Mouse (Mus musculus) inflammation-experienced regulatory T-cells, adult 6 months (primary cell): Measurements from ENCODE around the gene Syde1. TPM values are rescaled to one million over a fixed set of nuclear protein-coding genes. Genes with fewer than 3 reads are reported as not detected.
A peak's percentile ranks its signal among the peaks of the same experiment; 100 is the strongest.

Source experiments
- ATAC-seq: one replicate; pipeline ENCODE4 v1.8.0; 2017
- polyA plus RNA-seq, 3 experiments: library from polyadenylated mRNA; unstranded; fragments of 100-300 nt; shearing (Covaris generic); gene quantifications; one replicate each; pipeline ENCODE4 v1.2.1; 2017

Gene Syde1
- polyA plus RNA-seq, 3 experiments from 2014 or later: 0.60 to 0.83 TPM; not detected in 1

DNA sequence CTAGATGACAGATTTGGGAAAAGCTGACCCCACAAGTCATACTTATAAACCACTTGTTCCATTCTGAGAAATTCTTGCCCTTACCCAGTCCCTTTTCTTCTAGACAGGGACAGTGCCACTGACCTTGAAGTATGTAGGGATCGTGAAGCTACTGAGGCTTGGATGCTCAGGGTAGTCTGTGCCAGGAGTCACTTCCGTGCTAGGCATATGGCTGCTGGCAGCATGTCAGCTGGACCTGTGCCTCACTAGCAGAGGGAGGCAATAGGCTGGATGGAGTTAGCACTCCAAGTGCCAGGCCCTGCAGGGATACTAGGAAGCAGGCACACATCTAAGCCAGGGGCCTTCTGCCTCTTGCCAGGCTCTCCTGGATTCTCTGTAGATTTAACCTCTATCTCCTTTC is 16.1 kb downstream of the Syde1 start:
- no peak for ATAC-seq

DNA sequence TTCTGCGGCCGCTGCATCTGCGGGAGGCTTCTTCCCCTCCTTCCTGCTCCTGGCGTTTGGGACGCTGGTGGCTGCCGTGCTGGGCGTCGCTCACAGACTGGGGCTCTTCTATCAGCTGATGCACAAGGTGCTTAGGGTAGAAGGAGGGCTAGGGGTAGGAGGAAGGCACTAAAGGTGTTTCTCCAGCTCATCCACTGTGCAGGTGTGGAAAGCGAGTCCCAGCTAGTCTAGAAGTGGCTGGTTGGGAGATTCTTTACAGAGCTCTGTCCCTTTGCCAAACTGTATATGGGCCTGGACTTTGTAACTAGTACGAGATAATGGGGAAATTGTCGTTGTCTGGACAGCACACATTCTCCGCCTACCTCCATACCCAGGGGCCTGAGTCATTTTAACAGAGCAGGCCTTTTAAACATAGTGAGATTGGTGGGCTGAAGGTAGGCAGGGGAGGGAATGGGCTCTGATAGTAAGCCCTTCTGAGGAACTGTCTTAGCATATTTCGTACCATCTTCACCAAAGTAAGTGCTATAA is 16.6 kb downstream of the Syde1 start:
- no peak for ATAC-seq

DNA sequence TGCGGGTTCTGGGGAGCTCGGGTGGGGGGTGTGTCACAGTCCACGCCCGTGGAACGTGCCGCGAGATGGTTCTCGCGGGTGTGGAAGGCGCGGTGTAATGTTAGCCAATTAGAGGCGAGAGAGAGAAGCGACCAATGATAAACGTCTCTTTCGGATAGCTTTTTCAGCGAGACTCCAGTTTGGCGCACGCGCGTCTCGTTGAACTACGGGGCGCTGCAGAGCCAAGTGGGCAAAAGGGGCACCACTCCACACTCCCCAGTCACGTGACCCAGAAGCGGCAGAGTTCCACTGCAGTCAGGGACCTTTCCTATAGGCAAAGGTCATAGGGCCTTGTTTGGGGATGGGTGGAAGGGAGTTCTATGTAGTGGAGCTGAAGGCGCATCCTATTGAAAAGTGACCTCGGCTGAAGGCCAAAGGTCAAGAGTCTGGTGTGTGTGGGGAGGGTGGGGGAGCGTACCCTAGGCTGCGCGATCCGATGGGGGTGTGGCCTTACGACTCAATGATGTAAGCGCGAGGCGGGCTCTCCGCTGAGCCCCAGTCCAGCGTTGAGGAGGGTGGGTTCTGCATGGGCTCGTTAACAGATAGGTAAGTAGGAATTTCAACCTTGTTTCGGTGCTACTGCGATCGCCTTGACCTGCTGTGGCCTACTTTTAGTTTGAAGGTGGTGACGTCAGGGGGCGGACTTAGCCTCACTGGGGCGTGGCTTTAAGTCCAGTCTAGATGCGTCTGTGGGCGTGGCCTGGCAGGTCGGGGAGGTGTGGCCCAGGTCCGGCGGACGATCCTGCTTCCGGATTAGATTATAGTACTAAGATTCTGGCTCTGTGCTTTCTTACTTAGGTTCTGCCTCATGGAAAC is 17.3 kb downstream of the Syde1 start, which contains the start of gene Ilvbl:
Ilvbl (plus strand) TSS at position 97 of the 855 bp plus-strand sequence.
- ATAC-seq: peak; percentile 88

DNA sequence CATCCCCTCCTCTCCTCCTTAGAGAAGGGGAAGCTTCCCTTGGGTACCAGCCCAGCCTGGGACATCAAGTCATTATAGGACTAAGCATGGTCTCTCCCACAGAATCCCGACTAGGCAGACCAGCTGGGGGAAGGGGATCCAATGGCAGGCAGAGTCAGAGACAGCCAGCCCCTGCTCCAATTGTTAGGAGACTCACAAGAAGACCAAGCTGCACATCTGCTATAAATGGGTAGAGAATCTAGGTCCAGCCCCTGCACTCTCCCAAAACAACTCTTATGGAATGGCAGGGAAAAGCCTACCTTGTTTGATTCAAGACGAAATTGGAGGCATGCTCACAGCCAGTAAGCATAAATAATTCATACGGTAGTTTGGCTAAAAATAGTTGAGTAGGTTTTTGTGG is 18.5 kb downstream of the Syde1 start:
- ATAC-seq: no peak

DNA sequence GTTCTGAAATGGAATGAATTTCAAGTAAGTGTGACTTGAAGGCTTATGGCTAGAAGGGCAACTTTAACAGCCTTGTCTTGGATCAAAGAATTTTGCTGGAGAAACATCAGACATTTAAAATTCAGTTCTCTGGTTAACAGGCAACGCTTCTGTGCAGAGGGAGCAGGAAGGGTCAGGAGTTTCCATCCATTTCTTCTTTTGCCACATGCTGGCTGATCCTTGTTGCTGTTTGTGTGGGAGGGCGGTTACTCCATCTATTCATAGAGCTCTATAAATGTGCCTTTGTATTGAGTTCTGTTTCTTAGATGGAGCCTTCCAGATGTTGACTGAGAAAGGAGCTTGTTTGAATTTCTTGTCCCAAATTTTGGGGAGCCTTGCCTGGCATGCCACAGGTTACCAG is 20.9 kb downstream of the Syde1 start:
- ATAC-seq: no peak

DNA sequence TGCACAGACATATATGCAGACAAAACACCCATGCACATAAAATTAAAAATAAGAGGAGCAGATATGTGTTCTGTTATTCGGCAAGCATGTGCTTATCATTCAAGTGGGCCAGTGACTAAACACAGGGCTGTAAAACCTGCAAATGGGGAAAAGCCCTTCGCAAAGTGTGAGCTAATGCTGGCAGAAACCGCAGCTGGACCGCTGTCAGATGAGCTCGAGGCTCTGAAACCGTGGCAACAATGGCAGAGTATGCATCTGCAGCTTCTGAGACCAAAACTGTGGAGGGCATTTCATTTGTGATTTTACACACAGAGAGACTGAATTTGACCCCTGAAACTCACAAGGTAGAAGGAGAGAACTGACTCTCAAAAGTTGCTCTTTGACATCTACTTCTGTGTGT is 21.3 kb downstream of the Syde1 start:
- no peak for ATAC-seq

DNA sequence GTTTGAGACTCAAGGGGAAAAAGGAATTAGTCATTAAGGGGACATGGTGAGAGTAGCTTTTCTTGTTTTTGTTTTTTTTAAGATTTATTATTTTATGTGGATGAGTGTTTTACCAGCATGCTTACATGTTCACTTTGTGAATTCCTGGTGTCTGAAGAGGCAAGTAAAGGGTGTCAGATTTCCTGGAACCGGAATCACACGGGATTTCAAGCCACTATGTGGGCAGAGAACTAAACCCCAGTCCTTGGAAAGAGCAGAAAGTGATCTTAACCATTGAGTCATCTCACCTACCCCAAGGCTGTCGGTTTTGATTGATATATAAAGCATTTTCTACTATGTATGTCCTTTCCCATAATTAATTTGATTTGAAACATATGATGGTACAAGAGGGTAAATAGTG is 22.1 kb downstream of the Syde1 start:
- ATAC-seq: no peak

DNA sequence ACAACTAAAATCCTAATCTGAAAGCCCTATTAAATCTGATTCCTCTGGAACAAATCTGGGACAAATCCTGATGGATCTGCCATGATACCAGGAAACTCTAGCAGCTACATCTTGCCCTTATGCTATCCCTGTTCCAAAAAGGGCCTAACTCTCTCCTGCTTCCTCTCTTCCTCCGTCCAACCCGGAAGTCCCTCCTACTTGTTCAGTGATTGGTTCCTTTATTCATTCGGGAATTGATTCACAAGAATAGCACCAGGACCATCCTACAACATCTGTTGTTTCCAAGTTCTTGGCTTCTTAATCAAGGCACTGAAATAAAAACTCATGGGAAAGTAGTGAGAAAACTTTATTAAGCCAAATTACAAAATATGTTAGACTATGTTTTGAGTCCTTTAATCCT is 22.6 kb downstream of the Syde1 start:
- no peak for ATAC-seq

DNA sequence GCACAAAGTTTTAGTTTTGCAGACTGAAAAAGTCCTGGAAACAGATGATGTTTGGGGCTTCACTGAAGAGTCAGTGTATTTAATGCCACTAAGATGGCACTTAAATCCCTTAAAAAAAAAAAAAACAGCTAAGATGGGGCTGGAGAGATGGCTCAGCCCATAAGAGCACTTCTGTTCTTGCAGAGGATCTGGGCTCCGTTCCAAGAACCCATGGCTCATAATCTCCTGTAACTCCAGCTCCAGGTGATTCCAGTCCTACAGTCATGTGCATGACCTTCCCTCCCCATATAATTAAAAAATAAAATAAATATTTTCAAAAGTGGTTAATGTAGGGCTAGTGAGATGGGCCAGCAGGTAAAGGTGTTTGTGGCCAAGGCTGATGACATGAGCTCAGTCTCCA is 26.7 kb downstream of the Syde1 start:
- no peak for ATAC-seq

DNA sequence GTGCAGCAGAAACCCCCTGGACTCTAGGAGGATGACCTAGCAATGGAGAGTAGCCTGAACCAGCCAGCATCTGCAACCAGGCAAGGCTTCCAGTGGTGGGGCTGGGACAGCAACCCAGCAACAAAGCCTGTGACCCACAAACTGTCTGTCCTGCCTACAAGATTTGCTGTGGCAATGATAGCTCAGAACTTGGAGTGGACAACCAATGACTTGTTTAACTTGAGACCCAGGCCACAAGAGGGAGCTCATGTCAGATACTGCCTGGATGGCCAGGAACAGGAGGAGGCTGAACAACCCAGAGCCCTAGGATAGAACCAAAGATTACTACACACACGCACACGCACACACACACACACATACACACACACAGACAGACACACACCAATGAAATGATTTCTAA is 50.8 kb downstream of the Syde1 start:
- ATAC-seq: no peak

Other genes with a start within 250 kb of the Syde1 start
- gene Agpat3, start 239.5 kb downstream of the Syde1 start, polyA plus RNA-seq: 100 to 1,000 TPM in 2 of 3 experiments, 10 to 100 TPM in 1; 93.9 to 109 (median 101) TPM
- 100 to 1,000 TPM in 2 of 3 experiments, 10 to 100 TPM in 1; 90.6 to 113 (median 101) TPM for gene Rrp1, start 178.9 kb downstream of the Syde1 start, polyA plus RNA-seq
- gene Cstb, start 166.3 kb downstream of the Syde1 start, polyA plus RNA-seq: 100 to 1,000 TPM; 160 to 186 (median 183) TPM
- 10 to 100 TPM in 1 of 3 experiments, 1 to 10 TPM in 2; 6.3 to 11.6 (median 9.0) TPM for gene Pdxk, start 127.0 kb downstream of the Syde1 start, polyA plus RNA-seq
- gene Olfr1358, start 74.5 kb downstream of the Syde1 start, polyA plus RNA-seq: not detected
- gene Ilvbl, start 17.6 kb downstream of the Syde1 start, polyA plus RNA-seq: 10 to 100 TPM; 52.8 to 69.0 (median 58.9) TPM
- not detected for gene Olfr1357, start 26.1 kb upstream of the Syde1 start, polyA plus RNA-seq
- gene Casp14, start 126.3 kb upstream of the Syde1 start, polyA plus RNA-seq: not detected
- not detected for gene Ccdc105, start 161.1 kb upstream of the Syde1 start, polyA plus RNA-seq
- not detected for gene Slc1a6, start 188.5 kb upstream of the Syde1 start, polyA plus RNA-seq